Mouse (Mus musculus) erythroblast, embryonic 14.5 days (primary cell): ENCODE measurements around the gene Gmpr2.

Experiments used
- GATA1 ChIP-seq: IDR thresholded peaks from 2 replicates; pipeline ENCODE4 v1.6.1; 2012; ENCODE audit warnings: low read length, inconsistent platforms, mixed read lengths
- TAL1 ChIP-seq: IDR thresholded peaks from 3 replicates; pipeline ENCODE4 v1.6.1; 2012; ENCODE audit warnings: low read length, inconsistent platforms, mixed read lengths

DNA sequence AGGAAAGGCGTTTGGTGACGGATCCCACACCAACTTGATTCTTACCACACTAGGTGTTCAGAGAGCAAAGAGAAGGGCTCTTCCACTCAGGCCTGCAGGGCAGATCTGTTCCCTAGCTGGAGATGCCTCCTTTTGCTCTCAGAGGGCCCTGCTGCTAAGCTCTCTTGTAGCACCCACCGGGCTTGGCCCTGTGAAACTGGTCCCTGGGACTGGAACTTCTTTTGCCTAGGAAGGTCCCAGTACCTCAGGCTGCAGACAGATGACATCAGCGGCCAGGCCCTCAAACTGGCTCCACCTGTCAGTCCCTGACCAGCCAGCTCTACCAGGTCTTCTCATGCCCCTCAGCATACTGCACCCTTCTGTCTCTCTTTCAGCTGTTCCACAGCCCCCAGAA, 42.0 kb downstream of the Gmpr2 start, which contains the start of gene Tgm1:
- no peak for TF ChIP-seq GATA1
- no peak for TF ChIP-seq TAL1
